Mouse (Mus musculus): ENCODE results near the gene Cradd. TPM values are rescaled to one million over a fixed set of nuclear protein-coding genes. Genes with fewer than 3 reads are reported as not detected.
A peak's percentile ranks its signal among the peaks of the same experiment; 100 is the strongest.

Cradd gene
- polyA plus RNA-seq (2016; fragmentation: Nextera tagmentation; extraction: Ambion mirVana), result 12.2 TPM in 2 replicates

DNA sequence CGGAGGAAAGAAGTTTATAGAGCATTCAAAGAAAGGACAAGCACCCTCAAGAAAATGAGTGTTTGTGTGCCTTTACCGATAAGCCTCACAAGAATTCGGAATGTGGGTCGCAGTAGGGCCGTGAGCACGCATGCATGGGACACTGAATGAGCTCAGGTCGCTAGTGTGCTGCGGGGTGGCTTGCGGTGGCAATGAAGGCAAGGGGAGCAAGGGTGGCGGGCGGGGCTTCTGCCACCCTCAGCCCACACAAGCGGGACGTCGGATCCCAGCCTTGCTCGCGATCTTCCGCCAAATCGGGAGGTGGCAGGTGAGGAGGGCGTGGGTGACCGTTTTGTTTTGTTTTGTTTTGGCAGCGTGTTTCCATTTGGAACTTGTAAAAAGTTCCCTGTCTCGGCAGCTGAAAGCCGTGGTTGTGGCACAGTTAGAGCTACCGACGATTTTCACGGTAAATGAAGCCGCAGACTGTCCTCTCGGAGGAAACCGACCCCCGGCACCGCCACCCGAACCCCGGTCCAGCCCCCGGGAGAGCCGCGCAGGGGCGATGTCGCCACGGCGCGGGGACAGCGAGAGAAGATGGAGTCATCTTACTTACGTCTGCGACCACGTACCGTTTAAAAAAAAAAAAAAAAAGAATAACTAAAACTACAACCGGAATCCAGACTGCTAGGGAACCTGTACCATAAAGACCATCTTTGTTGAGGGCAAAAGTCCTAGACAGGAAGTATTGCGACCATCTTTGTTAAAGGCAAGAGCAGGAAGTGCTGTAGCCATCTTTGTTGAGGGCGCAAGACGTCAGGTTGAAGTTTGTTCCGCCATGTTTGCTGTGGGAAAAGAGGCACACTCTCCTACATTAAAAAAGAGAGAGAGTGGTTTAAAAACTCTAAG lies at the start of gene Cradd:
Gene Cradd (minus strand): TSS at position 741 of the 885 bp plus-strand sequence.
- Histone ChIP-seq H3K4me3 (replicated peaks) (peak within 1 kb of the TSS; percentile 59), H3K4me1 (replicated peaks) (peaks cover 11% of the 10 kb centered on the region), H3K9ac (replicated peaks) (peak within 1 kb of the TSS; percentile 81), H3K36me3 (no peaks in the 10 kb centered on the region), H3K27me3 (peaks cover 3% of the 10 kb centered on the region), H3K9me3 (no peaks in the 10 kb centered on the region), H3K4me2 (peak within 1 kb of the TSS; percentile 68), H3K27ac (peak within 1 kb of the TSS; percentile 96)
- peak; percentile 82 for ATAC-seq (ENCODE audit: insufficient number of reproducible peaks, insufficient read depth, low FRiP score, low TSS enrichment, low read depth)
- under 1% methylated on average over 51 of the region's 51 CpGs for WGBS

DNA sequence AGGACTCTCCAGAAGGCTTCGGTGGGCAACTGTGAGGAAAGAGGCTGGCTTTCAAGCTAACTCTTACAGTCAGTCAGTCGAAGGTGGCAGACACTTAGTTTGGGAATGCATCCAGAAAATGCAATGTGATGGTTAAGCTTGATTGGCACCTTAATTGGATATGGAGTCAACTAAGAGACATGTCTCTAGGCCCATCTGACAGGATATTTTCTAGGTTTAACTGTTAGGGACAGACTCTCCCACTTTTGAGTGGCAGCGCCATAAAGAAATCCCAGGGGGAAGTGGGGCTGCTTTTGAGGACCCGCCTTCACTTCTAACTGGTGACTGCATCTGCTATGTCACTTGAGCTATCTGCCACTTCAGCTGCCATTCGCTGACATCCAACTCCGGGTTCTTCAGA lies 49.4 kb upstream of the Cradd start:
- Histone ChIP-seq H3K4me2 (no peak overlapping the region), H3K27ac (no peak overlapping the region), H3K4me3 (replicated peaks) (no peak overlapping the region), H3K27me3 (no peaks in the 10 kb centered on the region), H3K4me1 (replicated peaks) (no peaks in the 10 kb centered on the region), H3K9ac (replicated peaks) (no peak overlapping the region), H3K36me3 (no peaks in the 10 kb centered on the region), H3K9me3 (no peaks in the 10 kb centered on the region)
- 91% methylated on average over 6 of the region's 6 CpGs for WGBS
- ATAC-seq (ENCODE audit: insufficient number of reproducible peaks, insufficient read depth, low FRiP score, low TSS enrichment, low read depth), result no peak

DNA sequence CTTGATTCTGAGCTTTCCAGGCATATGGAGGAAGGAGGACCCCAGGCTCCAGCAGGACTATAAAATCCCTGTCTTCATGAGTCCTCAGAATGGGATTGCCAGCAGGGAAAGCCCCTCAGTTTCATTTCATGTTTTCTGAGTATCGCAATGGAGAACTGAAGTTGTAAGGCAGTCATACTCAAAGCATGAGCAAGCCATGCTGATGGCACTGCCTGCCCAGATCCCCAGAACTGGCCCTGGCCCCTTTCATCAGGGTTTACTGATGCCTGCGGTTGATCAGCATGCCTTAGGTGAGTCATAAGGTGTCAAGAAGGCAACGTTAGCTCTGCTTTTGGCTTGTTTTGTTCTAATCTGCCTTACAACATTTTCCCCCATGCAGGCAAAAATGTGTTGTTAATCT lies 48.0 kb upstream of the Cradd start:
- no peak overlapping the region for H3K27ac ChIP-seq
- H3K4me2 ChIP-seq, result no peak overlapping the region
- 79% methylated on average over 3 of the region's 3 CpGs for WGBS
- no peaks in the 10 kb centered on the region for H3K36me3 ChIP-seq
- no peak for ATAC-seq (ENCODE audit: insufficient number of reproducible peaks, insufficient read depth, low FRiP score, low TSS enrichment, low read depth)
- no peaks in the 10 kb centered on the region for H3K4me1 ChIP-seq (replicated peaks)
- no peaks in the 10 kb centered on the region for H3K9me3 ChIP-seq
- H3K9ac ChIP-seq (replicated peaks), result no peak overlapping the region
- no peak overlapping the region for H3K4me3 ChIP-seq (replicated peaks)
- H3K27me3 ChIP-seq, result no peaks in the 10 kb centered on the region

DNA sequence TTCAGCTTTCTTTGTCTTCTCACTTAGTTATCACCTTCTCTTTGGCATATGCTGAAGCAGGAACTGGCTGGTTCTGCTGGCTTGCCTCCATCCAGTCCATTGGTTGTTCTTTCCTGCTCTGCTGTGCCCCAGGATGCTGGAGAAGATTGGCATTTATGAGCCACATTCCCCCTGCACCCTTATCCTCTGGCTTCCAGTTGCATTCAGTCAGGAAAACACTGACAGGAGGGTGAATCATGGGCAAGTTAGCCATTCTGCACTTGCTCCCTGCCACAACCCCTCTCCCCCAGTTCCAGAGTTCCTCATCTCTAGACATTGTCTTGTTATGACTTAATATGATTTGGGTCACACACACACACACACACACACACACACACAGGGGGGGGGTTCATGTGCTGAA lies 45.3 kb upstream of the Cradd start:
- no peak for ATAC-seq (ENCODE audit: insufficient number of reproducible peaks, insufficient read depth, low FRiP score, low TSS enrichment, low read depth)
- H3K4me2 ChIP-seq, result no peak overlapping the region
- H3K9ac ChIP-seq (replicated peaks), result no peak overlapping the region
- no peak overlapping the region for H3K27ac ChIP-seq
- no peaks in the 10 kb centered on the region for H3K4me1 ChIP-seq (replicated peaks)
- no peaks in the 10 kb centered on the region for H3K36me3 ChIP-seq
- no peak overlapping the region for H3K4me3 ChIP-seq (replicated peaks)
- H3K9me3 ChIP-seq, result peaks cover 3% of the 10 kb centered on the region; the same call in 1 of the 2 replicates
- no peaks in the 10 kb centered on the region for H3K27me3 ChIP-seq

DNA sequence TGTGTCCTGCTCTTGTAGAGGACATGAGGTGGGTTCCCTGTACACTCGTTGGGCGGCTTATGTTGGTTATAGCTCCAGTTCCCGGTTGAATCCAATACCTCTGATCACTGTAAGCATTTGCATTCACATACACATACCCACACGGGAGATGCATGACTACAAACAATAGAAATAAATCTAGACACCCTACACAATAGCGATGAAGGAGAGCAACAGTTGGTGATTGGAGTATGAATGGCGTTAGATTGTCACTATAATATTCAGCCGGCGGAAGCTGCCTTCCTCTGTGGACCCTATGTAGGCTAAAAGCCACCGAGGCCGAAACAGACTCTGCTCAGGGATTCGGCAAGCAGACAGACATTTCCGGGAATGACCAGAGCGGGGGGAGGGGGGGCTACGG lies 44.2 kb upstream of the Cradd start:
- Histone ChIP-seq H3K27ac (no peak overlapping the region), H3K9me3 (peaks cover 3% of the 10 kb centered on the region; the same call in 1 of the 2 replicates), H3K4me3 (replicated peaks) (no peak overlapping the region), H3K4me2 (no peak overlapping the region), H3K4me1 (replicated peaks) (no peaks in the 10 kb centered on the region), H3K36me3 (no peaks in the 10 kb centered on the region), H3K9ac (replicated peaks) (no peak overlapping the region), H3K27me3 (no peaks in the 10 kb centered on the region)
- 89% methylated on average over 14 of the region's 14 CpGs for WGBS
- ATAC-seq (ENCODE audit: insufficient number of reproducible peaks, insufficient read depth, low FRiP score, low TSS enrichment, low read depth), result no peak

DNA sequence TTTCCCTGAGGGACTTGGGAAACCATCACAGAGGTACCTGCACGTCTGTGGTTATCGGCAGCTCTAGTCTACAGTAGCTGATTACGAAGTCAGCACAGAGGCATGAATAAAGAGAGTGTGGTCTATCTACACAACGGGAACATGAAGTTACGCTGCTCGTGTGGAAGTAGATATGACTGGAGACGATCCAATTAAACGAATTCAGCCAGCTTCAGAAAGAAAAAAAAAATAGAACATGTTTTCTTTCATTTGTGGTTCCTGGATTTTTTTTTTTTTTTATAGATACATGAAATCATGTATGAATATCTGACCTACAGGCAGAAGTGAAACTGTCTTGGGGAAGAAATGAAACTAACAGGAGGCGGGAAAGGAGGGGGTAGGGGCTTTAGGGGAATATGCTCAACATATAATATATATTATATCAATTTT lies 43.7 kb upstream of the Cradd start:
- peaks cover 3% of the 10 kb centered on the region; the same call in 1 of the 2 replicates for H3K9me3 ChIP-seq
- no peak overlapping the region for H3K9ac ChIP-seq (replicated peaks)
- H3K27me3 ChIP-seq, result no peaks in the 10 kb centered on the region
- no peak overlapping the region for H3K4me2 ChIP-seq
- H3K4me3 ChIP-seq (replicated peaks), result no peak overlapping the region
- H3K4me1 ChIP-seq (replicated peaks), result no peaks in the 10 kb centered on the region
- H3K36me3 ChIP-seq, result no peaks in the 10 kb centered on the region
- 89% methylated on average over 9 of the region's 9 CpGs for WGBS
- H3K27ac ChIP-seq, result no peak overlapping the region
- no peak for ATAC-seq (ENCODE audit: insufficient number of reproducible peaks, insufficient read depth, low FRiP score, low TSS enrichment, low read depth)

DNA sequence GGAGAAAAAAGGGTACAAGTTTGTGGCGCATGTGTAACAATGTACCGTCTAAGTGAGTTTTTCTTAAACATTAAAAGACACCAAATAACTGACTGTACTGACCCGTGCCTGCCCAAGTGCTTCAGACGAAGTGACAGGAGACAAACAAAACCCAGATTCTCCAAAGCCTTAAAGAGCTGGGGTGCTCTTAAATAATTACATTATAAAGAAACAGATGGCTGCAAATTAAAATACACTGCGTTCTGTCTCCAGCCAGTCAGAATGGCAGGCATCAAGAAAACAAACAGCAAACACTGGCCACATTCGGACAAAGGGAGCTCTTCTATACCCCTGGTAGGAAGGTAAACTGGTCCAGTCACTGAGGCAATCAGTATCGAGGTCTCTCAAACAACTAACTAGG lies 43.3 kb upstream of the Cradd start:
- no peaks in the 10 kb centered on the region for H3K4me1 ChIP-seq (replicated peaks)
- H3K4me2 ChIP-seq, result no peak overlapping the region
- H3K27ac ChIP-seq, result no peak overlapping the region
- H3K9me3 ChIP-seq, result peaks cover 3% of the 10 kb centered on the region; the same call in 1 of the 2 replicates
- no peak overlapping the region for H3K4me3 ChIP-seq (replicated peaks)
- 78% methylated on average over 7 of the region's 7 CpGs for WGBS
- no peak for ATAC-seq (ENCODE audit: insufficient number of reproducible peaks, insufficient read depth, low FRiP score, low TSS enrichment, low read depth)
- no peaks in the 10 kb centered on the region for H3K27me3 ChIP-seq
- no peak overlapping the region for H3K9ac ChIP-seq (replicated peaks)
- H3K36me3 ChIP-seq, result no peaks in the 10 kb centered on the region

DNA sequence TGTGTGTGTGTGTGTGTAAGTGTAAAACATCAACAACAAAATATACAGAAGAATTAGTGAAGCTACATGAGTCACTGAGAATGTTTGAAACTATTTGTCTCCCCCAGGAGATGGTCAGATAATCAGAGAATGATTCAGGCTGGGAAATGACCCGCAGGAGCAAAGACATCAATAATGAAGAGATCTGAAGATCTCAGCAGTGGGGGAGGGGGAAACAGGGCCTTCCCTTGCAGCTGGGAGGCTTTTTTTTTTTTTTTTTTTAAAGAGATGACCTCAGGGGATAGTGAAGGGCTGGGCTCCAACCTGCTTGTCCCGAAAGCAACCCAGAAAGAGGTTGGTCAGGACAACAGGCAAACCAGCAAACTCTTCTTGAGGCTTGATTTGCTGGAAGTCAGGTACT lies 38.4 kb upstream of the Cradd start:
- Histone ChIP-seq H3K9ac (replicated peaks) (no peak overlapping the region), H3K9me3 (peaks cover 3% of the 10 kb centered on the region; the same call in 1 of the 2 replicates)
- 23% methylated on average over 2 of the region's 2 CpGs for WGBS

DNA sequence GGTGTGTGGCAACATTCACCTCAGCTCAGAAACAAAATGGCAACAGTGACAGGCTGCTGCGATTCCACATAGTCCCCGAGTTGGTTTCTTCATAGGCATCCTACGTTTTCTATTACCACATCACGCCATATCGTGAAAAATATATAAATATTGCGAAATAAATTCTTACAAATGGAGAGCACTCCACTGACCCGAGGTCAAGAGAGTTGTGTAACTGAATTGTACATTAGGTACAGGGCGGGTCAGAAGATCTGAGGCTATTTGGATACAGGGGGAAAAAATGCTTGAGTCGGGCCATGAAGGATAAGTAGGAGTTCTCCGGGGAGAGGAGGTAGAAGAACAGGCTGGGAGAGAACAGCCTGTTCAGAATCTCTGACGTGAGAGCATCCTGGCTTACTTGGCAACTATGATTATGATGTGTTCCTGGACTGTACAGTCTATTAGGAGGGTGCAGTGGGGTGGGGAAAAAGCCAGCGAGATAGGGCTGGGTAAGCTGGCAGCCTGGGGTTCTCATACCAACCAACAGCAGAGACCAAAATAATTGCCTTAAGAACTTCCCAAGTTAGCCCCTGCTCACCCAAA lies 37.4 kb upstream of the Cradd start:
- no peak for ATAC-seq (ENCODE audit: insufficient number of reproducible peaks, insufficient read depth, low FRiP score, low TSS enrichment, low read depth)
- Histone ChIP-seq H3K9ac (replicated peaks) (no peak overlapping the region), H3K9me3 (peaks cover 3% of the 10 kb centered on the region; the same call in 1 of the 2 replicates), H3K4me3 (replicated peaks) (no peak overlapping the region), H3K4me2 (no peak overlapping the region), H3K27me3 (no peaks in the 10 kb centered on the region), H3K4me1 (replicated peaks) (no peaks in the 10 kb centered on the region), H3K36me3 (no peaks in the 10 kb centered on the region), H3K27ac (no peak overlapping the region)
- 90% methylated on average over 12 of the region's 12 CpGs for WGBS

More for the DNA sequence above, 38.4 kb upstream of the Cradd start:
- no peak overlapping the region for H3K4me2 ChIP-seq
- H3K27me3 ChIP-seq, result no peaks in the 10 kb centered on the region
- no peak overlapping the region for H3K27ac ChIP-seq
- H3K4me1 ChIP-seq (replicated peaks), result no peaks in the 10 kb centered on the region
- no peak for ATAC-seq (ENCODE audit: insufficient number of reproducible peaks, insufficient read depth, low FRiP score, low TSS enrichment, low read depth)
- no peak overlapping the region for H3K4me3 ChIP-seq (replicated peaks)
- no peaks in the 10 kb centered on the region for H3K36me3 ChIP-seq

DNA sequence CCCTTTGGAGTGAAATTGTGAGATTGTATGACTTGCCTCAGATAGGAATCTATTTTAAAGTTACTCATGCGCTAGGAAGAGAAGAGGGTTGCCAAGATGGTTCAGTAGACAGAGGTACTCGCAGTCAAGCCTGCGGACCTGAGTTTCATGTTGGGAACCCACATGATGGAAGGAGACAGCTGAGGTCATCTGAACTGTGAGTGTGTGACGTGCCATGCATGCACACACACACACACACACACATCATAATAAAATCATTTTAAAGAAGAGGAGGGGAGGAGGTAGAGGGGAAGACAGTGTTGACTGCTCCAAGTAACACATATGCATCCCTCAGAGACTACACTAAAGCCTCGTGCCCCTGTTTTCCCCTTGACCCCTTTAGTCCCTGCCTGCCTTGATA lies 36.1 kb upstream of the Cradd start:
- Histone ChIP-seq H3K9me3 (peaks cover 3% of the 10 kb centered on the region; the same call in 1 of the 2 replicates), H3K4me3 (replicated peaks) (no peak overlapping the region), H3K9ac (replicated peaks) (no peak overlapping the region), H3K4me1 (replicated peaks) (no peaks in the 10 kb centered on the region), H3K27ac (no peak overlapping the region), H3K27me3 (no peaks in the 10 kb centered on the region), H3K36me3 (no peaks in the 10 kb centered on the region), H3K4me2 (no peak overlapping the region)
- 79% methylated on average over 5 of the region's 5 CpGs for WGBS
- no peak for ATAC-seq (ENCODE audit: insufficient number of reproducible peaks, insufficient read depth, low FRiP score, low TSS enrichment, low read depth)

DNA sequence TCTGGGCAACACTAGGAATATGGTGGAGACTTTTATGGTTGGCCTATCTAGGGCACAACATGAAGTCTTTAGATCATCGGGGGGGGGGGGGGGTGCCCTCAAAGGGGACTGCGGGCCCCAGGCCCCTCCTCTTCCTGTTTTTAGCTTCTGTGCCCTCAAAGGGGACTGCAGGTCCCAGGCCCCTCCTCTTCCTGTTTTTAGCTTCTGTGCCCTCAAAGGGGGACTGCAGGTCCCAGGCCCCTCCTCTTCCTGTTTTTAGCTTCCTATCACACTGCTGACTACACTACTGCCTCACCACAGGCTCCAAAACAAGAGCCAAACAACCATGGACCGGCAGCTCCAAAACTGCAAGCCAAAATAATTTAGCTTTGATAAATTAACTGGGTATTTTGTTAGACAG lies 33.8 kb upstream of the Cradd start:
- ATAC-seq (ENCODE audit: insufficient number of reproducible peaks, insufficient read depth, low FRiP score, low TSS enrichment, low read depth), result no peak
- no peak overlapping the region for H3K4me3 ChIP-seq (replicated peaks)
- WGBS, result 97% methylated on average over 3 of the region's 3 CpGs

More for the DNA sequence above, 33.8 kb upstream of the Cradd start:
- no peak overlapping the region for H3K4me2 ChIP-seq
- H3K27me3 ChIP-seq, result no peaks in the 10 kb centered on the region
- no peak overlapping the region for H3K27ac ChIP-seq
- no peaks in the 10 kb centered on the region for H3K4me1 ChIP-seq (replicated peaks)
- H3K9me3 ChIP-seq, result no peaks in the 10 kb centered on the region
- H3K9ac ChIP-seq (replicated peaks), result no peak overlapping the region
- no peaks in the 10 kb centered on the region for H3K36me3 ChIP-seq
